Mouse (Mus musculus): Measurements from ENCODE around the gene Gramd1c.

DNA sequence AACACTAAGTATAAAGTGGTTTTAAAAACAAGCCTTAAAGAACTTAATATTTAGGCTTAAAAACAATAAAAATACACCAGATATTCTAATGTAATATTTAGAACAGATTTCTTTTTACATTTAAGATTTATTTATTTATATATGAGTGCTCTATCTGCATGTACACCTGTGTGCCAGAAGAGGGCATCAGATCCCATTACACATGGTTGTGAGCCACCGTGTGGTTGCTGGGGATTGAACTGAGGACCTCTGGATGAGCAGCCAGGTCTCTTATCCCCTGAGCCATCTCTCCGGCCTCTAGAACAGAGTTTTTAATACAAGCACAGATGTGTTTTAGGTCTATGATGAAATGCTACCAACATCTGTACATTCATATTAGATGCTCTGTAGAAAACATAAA is 39.8 kb upstream of the Gramd1c start:
- TF ChIP-seq GATA1 (IDR thresholded peaks at IDR 0.05; ENCODE audit: borderline replicate concordance, low read length) (no peak), FLI1 (IDR thresholded peaks at IDR 0.05; ENCODE audit: low read length) (no peak)

Measured in megakaryocyte, embryonic 14.5 days (primary cell).